8 mouse cellular contexts compared by ENCODE assay signal in the genomic region with DNA sequence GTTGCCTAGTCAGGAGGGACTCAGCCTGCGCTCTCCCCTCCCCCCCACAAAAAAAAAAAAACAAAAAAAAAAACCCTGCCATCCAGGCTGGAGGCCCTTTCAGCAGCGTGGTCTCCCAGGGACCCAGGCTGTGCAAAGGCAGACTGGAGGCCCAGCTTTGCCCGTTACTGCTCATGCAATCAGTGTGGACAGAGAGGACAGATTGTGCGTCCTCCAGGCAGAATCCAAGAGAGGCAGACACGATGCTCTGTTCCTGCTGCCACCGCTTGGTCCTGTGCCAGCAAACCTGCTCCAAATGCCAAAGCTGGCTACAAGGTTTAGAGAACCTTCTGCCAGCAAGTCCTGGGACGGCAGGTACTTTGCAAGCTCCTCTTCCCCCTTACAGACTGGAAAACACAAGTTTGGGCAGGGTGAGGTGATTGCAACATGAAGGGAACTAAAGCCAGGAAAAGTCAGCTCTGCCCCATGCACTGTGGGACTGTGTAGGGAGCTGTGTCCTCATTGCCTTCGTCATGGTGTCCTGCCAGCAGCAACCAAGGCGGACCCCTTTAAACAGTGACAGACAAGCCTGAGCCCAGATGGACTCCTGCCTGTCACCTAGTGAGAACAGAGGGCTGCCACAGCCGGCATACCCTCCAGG. TPM values are rescaled to one million over a fixed set of nuclear protein-coding genes. Genes with fewer than 3 reads are reported as not detected.
A peak's percentile ranks its signal among the peaks of the same experiment; 100 is the strongest.
DNase-seq lines count a peak whose midpoint lies in the region; ATAC-seq lines count a peak whose summit lies in the region.

No protein-coding gene starts in this region.

- H3K4me3 ChIP-seq in kidney, embryonic 16.5 days (ENCODE audit: low read length), result no peak overlapping the region
- no peak overlapping the region for H3K4me3 ChIP-seq in embryonic facial prominence, embryonic 15.5 days (replicated peaks)

- no peak overlapping the region for H3K9ac ChIP-seq in kidney, embryonic 16.5 days (replicated peaks; ENCODE audit: low read length)
- H3K9ac ChIP-seq in embryonic facial prominence, embryonic 15.5 days, result no peak overlapping the region

- no peaks in the 10 kb centered on the region for H3K4me1 ChIP-seq in kidney, embryonic 16.5 days (ENCODE audit: insufficient read depth, low read length)
- peaks cover 13% of the 10 kb centered on the region; the same call in 1 of the 2 replicates for H3K4me1 ChIP-seq in embryonic facial prominence, embryonic 15.5 days

- H3K27ac ChIP-seq in kidney, embryonic 16.5 days (ENCODE audit: low read length), result no peak overlapping the region
- 0 out of 2 replicates have a peak overlapping the region, but pooled peaks have one; percentile 23 for H3K27ac ChIP-seq in embryonic facial prominence, embryonic 15.5 days (replicated peaks)

- no peaks in the 10 kb centered on the region for H3K36me3 ChIP-seq in kidney, embryonic 16.5 days (ENCODE audit: insufficient read depth, low read length)
- H3K36me3 ChIP-seq in embryonic facial prominence, embryonic 15.5 days, result no peaks in the 10 kb centered on the region

- no peak overlapping the region for H3K4me2 ChIP-seq in kidney, embryonic 16.5 days (replicated peaks; ENCODE audit: low read depth, low read length)
- H3K4me2 ChIP-seq in embryonic facial prominence, embryonic 15.5 days (replicated peaks), result no peak overlapping the region

- WGBS in kidney, embryonic 16.5 days, result 80% methylated on average over 10 of the region's 10 CpGs
- 49% methylated on average over 10 of the region's 10 CpGs for WGBS in embryonic facial prominence, embryonic 15.5 days

- DNase-seq in kidney, adult 18-20 months, result peak; percentile 25
- peak; percentile 67 for DNase-seq in adrenal gland, postnatal 25 days
- peak; percentile 93 for DNase-seq in left cerebral cortex, postnatal 4 days
- DNase-seq in thymus, postnatal 10 days (ENCODE audit: low spot score in 2 of 2), result no peak
- no peak for DNase-seq in yolk sac, embryonic 10.5 days (ENCODE audit: low spot score)
- DNase-seq in c-Kit-positive CD71-positive TER-119-positive erythroid progenitor cells, embryonic 14.5 days (ENCODE audit: low spot score), result no peak

- no peaks in the 10 kb centered on the region for H3K27me3 ChIP-seq in kidney, embryonic 16.5 days (ENCODE audit: insufficient read depth, low read length)
- no peaks in the 10 kb centered on the region for H3K27me3 ChIP-seq in embryonic facial prominence, embryonic 15.5 days

- no peak for ATAC-seq in kidney, embryonic 16.5 days (ENCODE audit: low FRiP score, low TSS enrichment)
- 0 out of 2 replicates have a peak, but pooled peaks have one; percentile 37 for ATAC-seq in embryonic facial prominence, embryonic 15.5 days (ENCODE audit: insufficient number of reproducible peaks, low FRiP score, low TSS enrichment, low read depth)

- H3K9me3 ChIP-seq in kidney, embryonic 16.5 days (ENCODE audit: low read length), result no peaks in the 10 kb centered on the region
- no peaks in the 10 kb centered on the region for H3K9me3 ChIP-seq in embryonic facial prominence, embryonic 15.5 days (replicated peaks)

- intact Hi-C loops in left cerebral cortex, postnatal 4 days (cut with DNase I), result no loop called here

RNA-seq across cellular contexts. Expression of a gene that starts 15.4 kb away (rescaled TPM):
- polyA plus RNA-seq in kidney, embryonic 16.5 days (2015; fragmentation: Nextera tagmentation; extraction: Ambion mirVana), result 45.4 and 54.6 TPM in 2 replicates
- 3.9 and 4.7 TPM in 2 replicates for total RNA-seq in adrenal gland, postnatal 25 days (2021)
- 37.5 and 40.2 TPM in 2 replicates for polyA plus RNA-seq in embryonic facial prominence, embryonic 15.5 days (2015; fragmentation: Nextera tagmentation; extraction: Ambion mirVana)
- 1 to 10 TPM; 6.3 to 7.1 TPM for total RNA-seq in left cerebral cortex, postnatal 4 days (2021)

Comparison
In these comparisons a context has a peak if more than half of its experiments do, and no peak if none do; other contexts are left out.
1. DNase-seq: peak in kidney, adult 18-20 months (single experiment), adrenal gland, postnatal 25 days (single experiment) and left cerebral cortex, postnatal 4 days (single experiment); none in thymus, postnatal 10 days (0 of 2), yolk sac, embryonic 10.5 days (single experiment) and c-Kit-positive CD71-positive TER-119-positive erythroid progenitor cells, embryonic 14.5 days (single experiment).